Mouse (Mus musculus): Measurements from ENCODE around the gene Gm20661. TPM values are rescaled to one million over a fixed set of nuclear protein-coding genes. Genes with fewer than 3 reads are reported as not detected.
A peak's percentile ranks its signal among the peaks of the same experiment; 100 is the strongest.

Gm20661 gene
- total and polyA plus RNA-seq, 3 experiments, result 1.2 TPM; not detected in 2

- DNase-seq, result peak; percentile 56 to 63
- intact Hi-C loops (cut with DNase I), result no loop called here
Measured at GRCm38 (mm10) chr9:107971690-107972541, 10.9 kb upstream of the Gm20661 start.

GRCm38 (mm10) chr9:107974491-107975171, 8.2 kb upstream of the Gm20661 start:
- no peak for TF ChIP-seq POLR2A (IDR thresholded peaks at IDR 0.05; ENCODE audit: insufficient read depth, low read depth, low read length)
- Histone ChIP-seq H3K27ac (peak overlapping the region; percentile 80), H3K4me3 (no peak overlapping the region), H3K27me3 (ENCODE audit: control insufficient read depth, insufficient read depth, low read length) (no peaks in the 10 kb centered on the region), H3K36me3 (ENCODE audit: control insufficient read depth, insufficient read depth, low read length) (no peaks in the 10 kb centered on the region), H3K4me1 (ENCODE audit: control insufficient read depth, insufficient read depth, low read length) (peaks cover 23% of the 10 kb centered on the region), H3K9ac (ENCODE audit: low read depth, low read length) (no peak overlapping the region), H3K79me2 (replicated peaks; ENCODE audit: control insufficient read depth, insufficient read depth, low read length) (peaks cover 3% of the 10 kb centered on the region)
- DNase-seq, result no peak
- intact Hi-C loops (cut with DNase I), result no loop called here
- 18% methylated on average over 10 of the region's 10 CpGs for WGBS

More at GRCm38 (mm10) chr9:107971690-107972541, 10.9 kb upstream of the Gm20661 start:
- Histone ChIP-seq H3K79me2 (replicated peaks; ENCODE audit: control insufficient read depth, insufficient read depth, low read length) (peaks cover 3% of the 10 kb centered on the region), H3K36me3 (ENCODE audit: control insufficient read depth, insufficient read depth, low read length) (no peaks in the 10 kb centered on the region), H3K4me3 (no peak overlapping the region), H3K27ac (peak overlapping the region; percentile 47), H3K9ac (ENCODE audit: low read depth, low read length) (no peak overlapping the region), H3K27me3 (ENCODE audit: control insufficient read depth, insufficient read depth, low read length) (no peaks in the 10 kb centered on the region), H3K4me1 (ENCODE audit: control insufficient read depth, insufficient read depth, low read length) (peaks cover 25% of the 10 kb centered on the region)
- 42% methylated on average over 8 of the region's 8 CpGs for WGBS
- TF ChIP-seq CTCF (IDR thresholded peaks at IDR 0.05) (no peak), EP300 (IDR thresholded peaks at IDR 0.05; ENCODE audit: insufficient read depth, low read depth, low read length) (peak; percentile 88; the same call in 1 of the 2 replicates), POLR2A (IDR thresholded peaks at IDR 0.05; ENCODE audit: insufficient read depth, low read depth, low read length) (peak; percentile 51; the same call in 1 of the 2 replicates)

- DNase-seq, result peak; percentile 64 to 65
Measured at GRCm38 (mm10) chr9:107975399-107976386, 7.2 kb upstream of the Gm20661 start, which contains the start of gene Uba7. Gene Uba7 (plus strand): TSS chr9:107975505.

GRCm38 (mm10) chr9:107978815-107979214, 4.0 kb upstream of the Gm20661 start:
- no peak for TF ChIP-seq POLR2A (IDR thresholded peaks at IDR 0.05; ENCODE audit: insufficient read depth, low read depth, low read length)
- TF ChIP-seq CTCF (IDR thresholded peaks at IDR 0.05), result no peak
- no peak for TF ChIP-seq EP300 (IDR thresholded peaks at IDR 0.05; ENCODE audit: insufficient read depth, low read depth, low read length)
- Histone ChIP-seq H3K4me3 (no peak overlapping the region), H3K9ac (ENCODE audit: low read depth, low read length) (no peak overlapping the region), H3K4me1 (ENCODE audit: control insufficient read depth, insufficient read depth, low read length) (peaks cover 42% of the 10 kb centered on the region), H3K27ac (no peak overlapping the region), H3K36me3 (ENCODE audit: control insufficient read depth, insufficient read depth, low read length) (no peaks in the 10 kb centered on the region; the same call in 1 of the 2 replicates), H3K27me3 (ENCODE audit: control insufficient read depth, insufficient read depth, low read length) (no peaks in the 10 kb centered on the region), H3K79me2 (replicated peaks; ENCODE audit: control insufficient read depth, insufficient read depth, low read length) (peaks cover 3% of the 10 kb centered on the region)
- intact Hi-C loops (cut with DNase I), result no loop called here
- 90% methylated on average over 12 of the region's 12 CpGs for WGBS
- DNase-seq, result no peak

More at GRCm38 (mm10) chr9:107975399-107976386, 7.2 kb upstream of the Gm20661 start, which contains the start of gene Uba7:
- TF ChIP-seq EP300 (IDR thresholded peaks at IDR 0.05; ENCODE audit: insufficient read depth, low read depth, low read length) (peak; percentile 63; the same call in 1 of the 2 replicates), POLR2A (IDR thresholded peaks at IDR 0.05; ENCODE audit: insufficient read depth, low read depth, low read length) (peak; percentile 75; the same call in 1 of the 2 replicates), CTCF (IDR thresholded peaks at IDR 0.05) (no peak)
- intact Hi-C loops (cut with DNase I), result no loop called here
- H3K4me1 ChIP-seq (ENCODE audit: control insufficient read depth, insufficient read depth, low read length), result peaks cover 28% of the 10 kb centered on the region
- peak within 1 kb of the TSS; percentile 42 for H3K4me3 ChIP-seq
- H3K9ac ChIP-seq (ENCODE audit: low read depth, low read length), result peak within 1 kb of the TSS; percentile 84
- H3K79me2 ChIP-seq (replicated peaks; ENCODE audit: control insufficient read depth, insufficient read depth, low read length), result peaks cover 3% of the 10 kb centered on the region
- H3K27me3 ChIP-seq (ENCODE audit: control insufficient read depth, insufficient read depth, low read length), result no peaks in the 10 kb centered on the region
- no peaks in the 10 kb centered on the region for H3K36me3 ChIP-seq (ENCODE audit: control insufficient read depth, insufficient read depth, low read length)
- peak within 1 kb of the TSS; percentile 80 for H3K27ac ChIP-seq
- 36% methylated on average over 12 of the region's 12 CpGs for WGBS

All from heart, adult 2 months (tissue).